Comparison of ENCODE assay signal across 8 mouse cellular contexts in the genomic region with DNA sequence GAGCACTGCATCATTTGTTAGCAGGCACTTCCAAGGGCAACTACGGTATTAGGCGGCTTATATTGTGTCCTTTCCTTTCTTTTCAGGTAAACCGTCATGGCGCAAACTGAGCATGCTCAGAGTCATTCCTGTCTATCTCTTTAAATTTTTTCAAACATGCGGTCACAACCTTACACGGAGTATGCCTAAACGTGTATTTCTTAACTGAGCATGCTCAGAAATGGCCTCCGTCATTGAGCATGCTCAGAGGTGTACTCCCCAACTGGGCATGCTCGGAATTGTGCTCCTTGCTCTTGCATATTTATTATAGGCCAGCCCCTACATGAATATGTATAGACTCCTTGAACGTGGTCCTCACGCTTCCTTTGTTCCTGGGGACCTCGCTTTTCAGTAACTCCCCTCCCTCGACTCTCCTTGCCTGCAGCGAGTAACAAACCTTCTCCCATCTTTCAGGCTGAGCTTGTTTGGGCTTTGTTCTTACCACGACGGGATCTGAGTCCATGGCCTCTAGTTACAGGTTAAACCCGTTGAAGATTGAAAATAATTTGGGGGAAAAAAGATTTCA. TPM values are rescaled to one million over a fixed set of nuclear protein-coding genes. Genes with fewer than 3 reads are reported as not detected.
A peak's percentile ranks its signal among the peaks of the same experiment; 100 is the strongest.
DNase-seq lines count a peak whose midpoint lies in the region; ATAC-seq and TF ChIP-seq lines count a peak whose summit lies in the region.

No protein-coding gene starts in this region.

- DNase-seq in brain, embryonic 18.5 days (ENCODE audit: low read depth, low spot score) = peak; percentile 92
- DNase-seq in kidney, postnatal 0 days (ENCODE audit: low spot score) = peak; percentile 92
- peak; percentile 89 for DNase-seq in liver, adult 2 months (ENCODE audit: extremely low read depth, low read depth, low spot score)

- no peaks in the 10 kb centered on the region for H3K4me1 ChIP-seq in heart, embryonic 12.5 days (replicated peaks)
- H3K4me1 ChIP-seq in kidney, postnatal 0 days (replicated peaks; ENCODE audit: insufficient read depth, low read length) = no peaks in the 10 kb centered on the region
- no peaks in the 10 kb centered on the region for H3K4me1 ChIP-seq in liver, adult 2 months (ENCODE audit: control insufficient read depth, insufficient read depth, low read length)
- no peaks in the 10 kb centered on the region for H3K4me1 ChIP-seq in stomach, embryonic 15.5 days

- H3K27ac ChIP-seq in heart, embryonic 12.5 days (ENCODE audit: poor library complexity, severe bottlenecking) = peak overlapping the region; percentile 86
- H3K27ac ChIP-seq in kidney, postnatal 0 days = peak overlapping the region; percentile 78
- peak overlapping the region; percentile 83 for H3K27ac ChIP-seq in liver, adult 2 months (replicated peaks; ENCODE audit: insufficient read depth, low read depth, low read length)
- peak overlapping the region; percentile 84 for H3K27ac ChIP-seq in stomach, embryonic 15.5 days

- no peak for TF ChIP-seq POLR2A in liver, adult 2 months (IDR thresholded peaks at IDR 0.05; ENCODE audit: extremely low read depth, insufficient read depth, low read length)

- no peaks in the 10 kb centered on the region for H3K36me3 ChIP-seq in heart, embryonic 12.5 days
- H3K36me3 ChIP-seq in kidney, postnatal 0 days (ENCODE audit: insufficient read depth, low read length) = no peaks in the 10 kb centered on the region
- H3K36me3 ChIP-seq in liver, adult 2 months (ENCODE audit: control insufficient read depth, insufficient read depth, low read length) = no peaks in the 10 kb centered on the region
- no peaks in the 10 kb centered on the region for H3K36me3 ChIP-seq in stomach, embryonic 15.5 days

- H3K9me3 ChIP-seq in heart, embryonic 12.5 days (replicated peaks) = no peaks in the 10 kb centered on the region
- H3K9me3 ChIP-seq in kidney, postnatal 0 days (replicated peaks; ENCODE audit: low read length) = no peaks in the 10 kb centered on the region
- H3K9me3 ChIP-seq in stomach, embryonic 15.5 days = no peaks in the 10 kb centered on the region

- H3K79me2 ChIP-seq in liver, adult 2 months (ENCODE audit: control insufficient read depth, insufficient read depth, low read length) = no peaks in the 10 kb centered on the region

- H3K9ac ChIP-seq in heart, embryonic 12.5 days = peak overlapping the region; percentile 64
- 0 out of 2 replicates have a peak overlapping the region, but pooled peaks have one; percentile 35 for H3K9ac ChIP-seq in kidney, postnatal 0 days (ENCODE audit: low read depth, low read length)
- H3K9ac ChIP-seq in liver, adult 2 months (ENCODE audit: low read depth, low read length) = peak overlapping the region; percentile 79
- no peak overlapping the region for H3K9ac ChIP-seq in stomach, embryonic 15.5 days

- TF ChIP-seq CTCF in kidney, postnatal 0 days (IDR thresholded peaks at IDR 0.05; ENCODE audit: low read depth) = peak; percentile 11; the same call in 1 of the 2 replicates
- no peak for TF ChIP-seq CTCF in liver, adult 2 months (IDR thresholded peaks at IDR 0.05; ENCODE audit: low read depth, low read length)

- ATAC-seq in CD4-positive, CD25-positive, alpha-beta regulatory T cell, adult 4 months = peak; percentile 95
- peak; percentile 98 for ATAC-seq in erythroid progenitor cell, adult 5-6 weeks (replicated peaks; ENCODE audit: low FRiP score, poor library complexity, severe bottlenecking)
- ATAC-seq in heart, embryonic 12.5 days (ENCODE audit: insufficient number of reproducible peaks, low FRiP score) = peak; percentile 97
- ATAC-seq in kidney, postnatal 0 days (replicated peaks; ENCODE audit: low FRiP score, low read depth) = peak; percentile 98
- peak; percentile 97 for ATAC-seq in monocyte, adult 5-6 weeks (replicated peaks; ENCODE audit: insufficient number of reproducible peaks, low FRiP score, low TSS enrichment, poor library complexity, severe bottlenecking)
- ATAC-seq in stomach, embryonic 15.5 days (ENCODE audit: insufficient read depth, low FRiP score, low read depth) = peak; percentile 99

- H3K27me3 ChIP-seq in heart, embryonic 12.5 days (replicated peaks) = peaks cover 18% of the 10 kb centered on the region; the same call in 1 of the 2 replicates
- no peaks in the 10 kb centered on the region for H3K27me3 ChIP-seq in kidney, postnatal 0 days (ENCODE audit: insufficient read depth, low read length)
- no peaks in the 10 kb centered on the region for H3K27me3 ChIP-seq in liver, adult 2 months (ENCODE audit: control insufficient read depth, insufficient read depth, low read length)
- H3K27me3 ChIP-seq in stomach, embryonic 15.5 days (replicated peaks) = no peaks in the 10 kb centered on the region

- H3K4me2 ChIP-seq in heart, embryonic 12.5 days = peak overlapping the region; percentile 64
- peak overlapping the region; percentile 52 for H3K4me2 ChIP-seq in kidney, postnatal 0 days (ENCODE audit: low read length)
- H3K4me2 ChIP-seq in stomach, embryonic 15.5 days = peak overlapping the region; percentile 56

- WGBS in heart, embryonic 12.5 days = 11% methylated on average over 17 of the region's 17 CpGs
- WGBS in kidney, postnatal 0 days = 15% methylated on average over 17 of the region's 17 CpGs
- WGBS in liver, adult 2 months = 0% methylated on average over 17 of the region's 17 CpGs
- 12% methylated on average over 17 of the region's 17 CpGs for WGBS in stomach, embryonic 15.5 days

- H3K4me3 ChIP-seq in heart, embryonic 12.5 days = peak overlapping the region; percentile 43
- H3K4me3 ChIP-seq in kidney, postnatal 0 days (replicated peaks; ENCODE audit: low read depth, low read length) = peak overlapping the region; percentile 32
- H3K4me3 ChIP-seq in liver, adult 2 months (ENCODE audit: insufficient read depth, low read depth, low read length) = peak overlapping the region; percentile 65
- peak overlapping the region; percentile 38 for H3K4me3 ChIP-seq in stomach, embryonic 15.5 days (replicated peaks)

RNA-seq across cellular contexts. Expression of gene Ddx3x, which starts 50.1 kb away (rescaled TPM):
- 10 to 100 TPM; 34.7 to 48.4 TPM for polyA plus RNA-seq in CD4-positive, CD25-positive, alpha-beta regulatory T cell, adult 4 months (2017; shearing (Covaris generic))
- 87.6 and 87.9 TPM in 2 replicates for total RNA-seq in erythroid progenitor cell, adult 5-6 weeks (2015; ENCODE audit: low replicate concordance)
- total RNA-seq in erythroid progenitor cell, adult 5-6 weeks (2017; ENCODE audit: low replicate concordance) = 95.5 and 132 TPM in 2 replicates
- 105 and 116 TPM in 2 replicates for polyA plus RNA-seq in heart, embryonic 12.5 days (2016; fragmentation: Nextera tagmentation; extraction: Ambion mirVana)
- 102 and 104 TPM in 2 replicates for polyA plus RNA-seq in kidney, postnatal 0 days (2015; fragmentation: Nextera tagmentation; extraction: Ambion mirVana)
- total RNA-seq in liver, adult 2 months (2014; rRNA removed) = 128 and 147 TPM in 2 replicates
- polyA plus RNA-seq in liver, adult 2 months (2012; rRNA removed) = 19.9 and 24.5 TPM in 2 replicates
- 729 to 855 TPM (median 842 TPM) in 3 replicates for total RNA-seq in monocyte, adult 5-6 weeks (2017)
- 112 and 125 TPM in 2 replicates for polyA plus RNA-seq in stomach, embryonic 15.5 days (2015; fragmentation: Nextera tagmentation; extraction: Ambion mirVana)

Comparison
In these comparisons a context has a peak if more than half of its experiments do, and no peak if none do; other contexts are left out.
1. Peak in every context shown above with its lines: DNase-seq, ATAC-seq, H3K4me3 ChIP-seq and H3K27ac ChIP-seq.